Mouse (Mus musculus): ENCODE results near the gene Btbd35f18.
"Not testable (repeated sequence)": the region's sequence is repeated elsewhere in the genome, so short reads cannot be mapped to it uniquely, and the experiment has no call there.

Btbd35f18 gene

GRCm38 (mm10) chrX:3699933-3700332 is at the start of gene Btbd35f18:
Gene Btbd35f18 (plus strand): TSS chrX:3700233.
- DNase-seq (ENCODE audit: low spot score): not testable (repeated sequence)

Data from c-Kit-positive CD71-positive TER-119-positive erythroid progenitor cells, embryonic 14.5 days (primary cell).